Mouse (Mus musculus): Measurements from ENCODE around the gene Sh3bgrl3.

DNA sequence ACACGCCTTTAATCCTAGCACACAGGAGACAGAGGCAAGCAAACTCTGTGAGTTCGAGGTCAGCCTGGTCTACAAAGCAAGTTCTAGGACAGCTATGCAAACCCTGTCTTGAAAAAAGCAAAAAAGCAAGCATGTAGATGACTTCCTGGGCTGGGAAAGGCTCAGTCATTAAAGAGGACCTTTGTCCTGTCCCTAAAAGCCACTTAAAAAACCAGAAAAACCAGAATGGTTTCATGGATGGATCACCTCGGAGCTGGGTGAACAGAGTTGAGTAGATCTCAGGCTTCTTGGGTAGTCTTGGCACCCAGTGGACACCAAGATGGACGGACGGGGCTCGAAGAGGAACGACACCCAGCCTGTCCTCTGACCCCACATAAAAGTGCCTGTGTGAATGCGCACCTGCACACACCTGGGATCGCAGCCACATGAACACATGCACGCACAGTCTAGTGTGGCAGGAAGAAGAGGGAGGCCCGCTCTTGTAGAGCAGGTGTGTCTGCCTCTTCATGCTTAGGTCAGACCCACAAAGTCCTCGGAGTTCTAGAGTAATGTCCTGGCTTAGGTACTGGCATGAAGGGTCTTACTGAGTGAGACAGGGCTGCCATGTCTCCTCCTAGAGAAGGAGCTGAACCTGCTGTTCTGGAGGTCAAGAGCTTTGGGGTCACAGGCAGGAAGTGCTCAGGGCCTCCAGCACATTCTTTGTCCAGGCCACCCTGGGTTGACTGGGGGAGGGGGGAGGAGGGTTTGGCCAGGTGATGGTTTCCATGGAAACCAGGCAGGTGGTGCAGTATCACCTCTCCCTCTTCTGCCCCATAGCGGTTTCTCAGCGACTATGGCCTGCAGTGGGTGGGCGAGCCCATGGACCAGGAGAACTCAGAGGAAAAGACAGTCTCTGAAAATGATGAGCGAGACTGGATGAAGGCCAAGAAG, 13.1 kb downstream of the Sh3bgrl3 start:
- TF ChIP-seq CTCF (IDR thresholded peaks at IDR 0.05; ENCODE audit: control insufficient read depth, insufficient read depth, insufficient read length) (no peak), MYOD1 (IDR thresholded peaks at IDR 0.05; ENCODE audit: control insufficient read depth, insufficient read length, low read depth) (no peak)

All from C2C12 (cell line).